Mouse (Mus musculus) heart, postnatal 14 days (tissue): ENCODE measurements at regions not wholly inside any gene's neighbourhood (a gene's known extent, or its start where the extent isn't known, plus 50 kb on each side); places are given as distances from the start of the nearest gene placed in this dataset.

Experiments
- DNase-seq, 2 experiments: peaks; one replicate each; pipeline ENCODE4 v3.0.0; 2021 to 2022
- intact Hi-C: fragments of 180-260 bp; cut with DNase I; formaldehyde crosslinking; loops from one replicate; pipeline ENCODE4 v1.15.1; 2025

GRCm38 (mm10) chr15:95714408-95714807 lies 58.6 kb upstream of the Dbx2 start:
- intact Hi-C loops = no loop called here
- no peak for DNase-seq

DNA sequence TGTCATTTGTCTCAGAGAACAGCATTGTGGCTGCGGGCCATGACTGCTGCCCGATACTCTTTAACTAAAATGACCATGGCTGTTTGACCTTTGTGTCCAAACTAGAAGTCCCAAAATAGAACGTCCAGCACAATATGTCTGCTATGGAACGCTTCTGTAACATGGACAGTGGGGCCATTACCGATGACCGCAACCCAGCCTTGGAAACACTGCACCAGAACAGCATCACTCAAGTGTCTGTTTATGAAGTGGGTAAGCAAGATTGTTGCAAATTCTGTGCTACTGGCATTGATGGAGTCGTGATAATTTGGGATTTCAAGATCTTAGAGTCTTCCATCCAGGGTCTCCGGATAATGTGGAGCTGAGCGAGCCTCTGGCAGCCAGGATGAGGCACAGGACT lies 60.2 kb upstream of the Dbx2 start:
- intact Hi-C loops = no loop called here
- no peak for DNase-seq

GRCm38 (mm10) chr15:95723699-95724098 lies 66.9 kb upstream of the Ano6 start:
- DNase-seq = no peak
- intact Hi-C loops = no loop called here

DNA sequence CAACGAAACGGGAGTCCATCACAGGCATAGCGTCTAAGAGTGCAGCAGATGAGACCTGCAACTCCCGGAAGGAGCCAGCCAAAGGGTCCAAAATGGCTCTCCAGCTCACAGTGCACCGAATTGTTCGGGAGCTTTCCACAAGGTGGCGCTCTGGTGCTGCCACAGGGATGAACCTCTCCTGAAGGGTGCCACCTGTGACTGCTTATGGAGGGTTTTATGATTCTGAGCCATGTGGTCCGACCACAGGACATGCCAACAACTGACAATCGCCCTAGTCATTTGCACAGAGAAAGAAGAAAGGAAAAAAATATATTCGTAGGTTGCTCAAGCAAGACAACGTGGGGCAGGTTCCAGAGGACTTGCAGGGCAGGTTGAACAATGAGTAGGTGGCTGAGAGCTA lies 64.8 kb upstream of the Ano6 start:
- DNase-seq = peak; percentile 68 to 79
- intact Hi-C loops = no loop called here

- intact Hi-C loops = no loop called here
- DNase-seq = peak; percentile 49 to 73
Observed at GRCm38 (mm10) chr15:95726516-95726915, 64.1 kb upstream of the Ano6 start.

- no peak for DNase-seq
- intact Hi-C loops = no loop called here
Observed at GRCm38 (mm10) chr15:95735746-95736145, 54.9 kb upstream of the Ano6 start.
